Mouse (Mus musculus) lung, embryonic 16.5 days (tissue): Measurements from ENCODE around the gene Otud4. TPM values are rescaled to one million over a fixed set of nuclear protein-coding genes. Genes with fewer than 3 reads are reported as not detected.
"Not testable (repeated sequence)": the region's sequence is repeated elsewhere in the genome, so short reads cannot be mapped to it uniquely, and the experiment has no call there.

Source experiments
- ATAC-seq: fragments of 200-750 bp; cut with Nextera tagmentation; 2 replicates; pipeline ENCODE4 v1.8.0; 2017; ENCODE audit warnings: low read depth, mild to moderate bottlenecking, moderate library complexity
- H3K27ac ChIP-seq: fragments of 300-500 bp; sonication (generic); 2 replicates; pipeline ENCODE4 v1.5.1; 2014; ENCODE audit warnings: mild to moderate bottlenecking, control low read depth, low read length
- H3K27me3 ChIP-seq: fragments of 300-500 bp; sonication (generic); 2 replicates; pipeline ENCODE4 v1.6.1; 2014; ENCODE audit warnings: low read depth, low read length, mixed read lengths; ENCODE audit not compliant: control insufficient read depth, insufficient read depth
- H3K36me3 ChIP-seq: fragments of 300-500 bp; sonication (generic); 2 replicates; pipeline ENCODE4 v1.6.1; 2014; ENCODE audit warnings: low read length; ENCODE audit not compliant: control insufficient read depth, insufficient read depth
- H3K4me1 ChIP-seq: fragments of 300-500 bp; sonication (generic); replicated peaks from 2 replicates; pipeline ENCODE4 v1.6.1; 2014; ENCODE audit warnings: low read length, mixed read lengths; ENCODE audit not compliant: control insufficient read depth, insufficient read depth
- H3K4me2 ChIP-seq: fragments of 300-500 bp; sonication (generic); 2 replicates; pipeline ENCODE4 v1.6.1; 2014; ENCODE audit warnings: low read depth, low read length, control low read depth
- H3K4me3 ChIP-seq: fragments of 300-500 bp; sonication (generic); 2 replicates; pipeline ENCODE4 v1.5.1; 2014; ENCODE audit warnings: mild to moderate bottlenecking, low read length, control low read depth
- H3K9ac ChIP-seq: fragments of 300-500 bp; sonication (generic); 2 replicates; pipeline ENCODE4 v1.6.1; 2014; ENCODE audit warnings: low read length, control low read depth
- H3K9me3 ChIP-seq: fragments of 300-500 bp; sonication (generic); 2 replicates; pipeline ENCODE4 v1.6.1; 2016; ENCODE audit warnings: low read length; ENCODE audit not compliant: control insufficient read depth
- WGBS: fragments of 180-500 bp; shearing (Covaris S2); extraction: QIAGEN DNeasy Blood & Tissue Kit; methylation state at CpG from one replicate; pipeline ENCODE4 v1.1.7; 2014; 5-methylcytosine and 5-hydroxymethylcytosine counted together
- polyA plus RNA-seq: library from polyadenylated mRNA; unstranded; fragments of >200 nt; fragmentation: Nextera tagmentation; extraction: Ambion mirVana; gene quantifications from 2 replicates; pipeline ENCODE4 v1.2.1, GENCODE M21; 2015

Otud4 gene
- polyA plus RNA-seq, 1 experiment from 2014 or later, result 13.4 TPM

DNA sequence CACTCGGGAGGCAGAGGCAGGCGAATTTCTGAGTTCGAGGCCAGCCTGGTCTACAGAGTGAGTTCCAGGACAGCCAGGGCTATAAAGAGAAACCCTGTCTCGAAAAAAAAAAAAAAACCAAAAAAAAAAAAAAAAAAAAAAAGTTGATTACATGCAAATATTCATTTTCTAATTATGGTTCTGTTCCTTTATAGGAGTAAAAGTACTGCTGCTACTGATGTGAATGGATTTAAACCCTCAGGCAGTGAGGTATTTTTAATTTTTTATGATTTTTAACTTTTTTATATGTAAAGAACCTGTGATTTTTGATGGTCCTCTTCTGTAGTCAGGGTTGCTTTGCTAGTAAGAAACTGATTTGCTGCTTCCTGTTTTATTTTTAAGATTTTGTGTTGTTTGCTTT, 19.3 kb downstream of the Otud4 start:
- not testable (repeated sequence) for H3K27ac ChIP-seq, ATAC-seq, H3K4me2 ChIP-seq, H3K27me3 ChIP-seq, H3K9me3 ChIP-seq, H3K9ac ChIP-seq, H3K4me1 ChIP-seq, H3K4me3 ChIP-seq
- WGBS, result 82% methylated on average over 4 of the region's 4 CpGs
- H3K36me3 ChIP-seq, result peaks cover 32% of the 10 kb centered on the region

DNA sequence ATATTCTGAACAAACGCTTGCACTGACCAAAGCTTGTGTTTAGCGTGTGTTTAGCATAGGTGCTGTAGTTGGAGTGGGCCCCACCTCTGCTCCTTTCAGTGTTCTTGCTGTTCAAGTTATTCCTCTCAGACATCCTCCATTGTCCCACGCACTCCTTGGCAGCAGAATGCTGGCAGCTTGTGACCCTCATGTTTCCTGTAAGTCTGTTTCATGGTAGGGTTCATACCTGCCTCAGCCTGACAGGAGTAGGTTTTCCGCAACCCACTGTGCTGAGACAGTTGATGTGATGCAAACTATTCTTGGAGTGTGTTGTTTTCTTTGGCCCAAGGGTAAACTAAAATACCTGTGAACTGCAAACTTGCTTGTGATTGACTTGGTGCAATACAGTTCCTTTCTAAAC, 37.0 kb downstream of the Otud4 start:
- H3K4me2 ChIP-seq, result no peak overlapping the region
- no peak overlapping the region for H3K9ac ChIP-seq
- H3K27me3 ChIP-seq, result no peaks in the 10 kb centered on the region
- H3K36me3 ChIP-seq, result peaks cover 21% of the 10 kb centered on the region
- H3K9me3 ChIP-seq, result no peaks in the 10 kb centered on the region
- no peak overlapping the region for H3K4me3 ChIP-seq
- ATAC-seq, result no peak
- H3K4me1 ChIP-seq, result 0 out of 2 replicates have a peak, but pooled peaks cover 4% of the 10 kb centered on the region
- WGBS, result 82% methylated on average over 4 of the region's 4 CpGs
- H3K27ac ChIP-seq, result no peak overlapping the region

- Histone ChIP-seq H3K4me1 (0 out of 2 replicates have a peak, but pooled peaks cover 4% of the 10 kb centered on the region), H3K36me3 (peaks cover 12% of the 10 kb centered on the region; the same call in 1 of the 2 replicates), H3K27me3 (no peaks in the 10 kb centered on the region), H3K9ac (no peak overlapping the region), H3K27ac (no peak overlapping the region), H3K4me3 (no peak overlapping the region), H3K9me3 (no peaks in the 10 kb centered on the region), H3K4me2 (no peak overlapping the region)
- WGBS, result 71% methylated on average over 5 of the region's 5 CpGs
- no peak for ATAC-seq
Observed at GRCm38 (mm10) chr8:79679005-79679404, 39.6 kb downstream of the Otud4 start.

DNA sequence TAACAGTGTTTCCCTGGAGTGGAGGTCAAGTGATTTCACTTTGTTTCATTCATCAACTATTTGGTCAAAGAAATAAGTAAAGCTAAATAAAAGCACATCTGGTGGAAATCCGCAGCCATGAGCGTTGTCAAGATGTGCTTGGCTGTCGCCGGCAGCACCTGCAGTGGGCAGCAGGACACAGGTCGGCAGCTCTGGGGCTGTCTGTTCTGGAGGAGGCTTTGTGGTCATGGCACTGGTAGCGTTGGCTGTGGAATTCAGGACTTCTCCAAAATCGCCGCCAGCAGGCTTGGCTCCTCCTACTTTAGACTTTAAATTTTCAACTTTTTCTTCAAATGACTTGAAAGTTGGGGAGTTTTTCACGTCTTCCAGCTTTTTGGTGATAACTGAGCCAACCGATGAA, 40.7 kb downstream of the Otud4 start:
- H3K4me1 ChIP-seq, H3K9me3 ChIP-seq, H3K27me3 ChIP-seq, ATAC-seq, H3K9ac ChIP-seq, H3K27ac ChIP-seq: not testable (repeated sequence)
- 37% methylated on average over 10 of the region's 10 CpGs for WGBS
- peaks cover 11% of the 10 kb centered on the region; the same call in 1 of the 2 replicates for H3K36me3 ChIP-seq
- peak overlapping the region; percentile 51 for H3K4me3 ChIP-seq
- peak overlapping the region; percentile 59 for H3K4me2 ChIP-seq

DNA sequence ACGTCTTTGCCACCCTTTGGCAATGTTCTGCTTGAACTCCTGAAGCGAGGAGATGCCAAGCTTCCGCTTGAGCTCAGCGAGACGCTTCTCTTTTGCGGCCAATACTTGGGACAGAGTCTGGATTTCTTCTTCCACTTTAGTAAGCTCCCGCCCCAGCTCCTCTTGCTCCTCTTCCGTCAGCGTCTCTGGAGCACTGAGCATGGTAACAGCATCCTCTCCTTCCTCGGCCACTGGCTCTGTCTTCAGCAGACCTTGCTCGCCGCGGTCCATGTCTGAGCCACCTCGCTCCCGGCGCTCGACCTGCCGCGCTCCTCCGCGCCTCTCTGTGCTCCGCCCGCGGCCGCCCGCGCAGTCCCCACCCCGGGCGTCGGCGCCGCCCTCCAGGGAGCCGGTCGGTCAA, 41.1 kb downstream of the Otud4 start:
- 4% methylated on average over 34 of the region's 34 CpGs for WGBS
- H3K27ac ChIP-seq, result no peak overlapping the region
- peak overlapping the region; percentile 51 for H3K4me3 ChIP-seq
- H3K27me3 ChIP-seq, result no peaks in the 10 kb centered on the region
- H3K36me3 ChIP-seq, result peaks cover 11% of the 10 kb centered on the region; the same call in 1 of the 2 replicates
- H3K4me2 ChIP-seq, result peak overlapping the region; percentile 59
- 0 out of 2 replicates have a peak, but pooled peaks cover 4% of the 10 kb centered on the region for H3K4me1 ChIP-seq
- peak overlapping the region; percentile 53 for H3K9ac ChIP-seq
- no peaks in the 10 kb centered on the region for H3K9me3 ChIP-seq
- ATAC-seq, result peak; percentile 88

- Histone ChIP-seq H3K9ac (peak overlapping the region; percentile 53), H3K27ac (no peak overlapping the region), H3K4me2 (peak overlapping the region; percentile 59), H3K9me3 (no peaks in the 10 kb centered on the region), H3K4me1 (0 out of 2 replicates have a peak, but pooled peaks cover 4% of the 10 kb centered on the region), H3K27me3 (no peaks in the 10 kb centered on the region), H3K36me3 (peaks cover 13% of the 10 kb centered on the region; the same call in 1 of the 2 replicates), H3K4me3 (peak overlapping the region; percentile 51)
- whole genome bisulfite sequencing, result 33% methylated on average over 2 of the region's 2 CpGs
- peak; percentile 31; the same call in 1 of the 2 replicates for ATAC-seq
Observed at GRCm38 (mm10) chr8:79680965-79681364, 41.5 kb downstream of the Otud4 start.

DNA sequence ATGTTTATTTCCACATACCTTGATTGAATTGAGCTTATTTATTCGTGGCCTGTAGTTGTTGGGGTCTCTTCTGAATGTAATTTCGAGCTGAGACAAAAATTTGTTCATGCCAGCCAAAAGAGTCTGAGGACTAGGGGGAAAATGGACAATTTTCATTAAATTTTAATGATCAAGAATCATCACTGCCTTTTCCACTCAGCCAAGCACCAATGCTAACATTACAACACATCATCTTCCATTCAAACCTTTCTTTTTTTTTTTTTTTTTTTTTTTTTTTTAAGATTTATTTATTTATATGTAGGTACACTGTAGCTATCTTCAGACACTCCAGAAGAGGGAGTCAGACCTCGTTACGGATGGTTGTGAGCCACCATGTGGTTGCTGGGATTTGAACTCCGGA, 46.5 kb downstream of the Otud4 start:
- H3K36me3 ChIP-seq, result peaks cover 41% of the 10 kb centered on the region
- not testable (repeated sequence) for H3K9ac ChIP-seq, H3K4me3 ChIP-seq, H3K27me3 ChIP-seq, H3K4me2 ChIP-seq, H3K9me3 ChIP-seq, H3K4me1 ChIP-seq, H3K27ac ChIP-seq, ATAC-seq
- WGBS, result 85% methylated on average over 5 of the region's 5 CpGs

GRCm38 (mm10) chr8:79692531-79692930, 53.1 kb downstream of the Otud4 start:
- no peak for ATAC-seq
- 80% methylated on average over 2 of the region's 2 CpGs for WGBS
- H3K4me3 ChIP-seq, result no peak overlapping the region
- peaks cover 32% of the 10 kb centered on the region for H3K36me3 ChIP-seq
- H3K4me2 ChIP-seq, result no peak overlapping the region
- H3K27me3 ChIP-seq, result no peaks in the 10 kb centered on the region
- no peak overlapping the region for H3K27ac ChIP-seq
- no peaks in the 10 kb centered on the region for H3K4me1 ChIP-seq
- no peaks in the 10 kb centered on the region for H3K9me3 ChIP-seq
- no peak overlapping the region for H3K9ac ChIP-seq

DNA sequence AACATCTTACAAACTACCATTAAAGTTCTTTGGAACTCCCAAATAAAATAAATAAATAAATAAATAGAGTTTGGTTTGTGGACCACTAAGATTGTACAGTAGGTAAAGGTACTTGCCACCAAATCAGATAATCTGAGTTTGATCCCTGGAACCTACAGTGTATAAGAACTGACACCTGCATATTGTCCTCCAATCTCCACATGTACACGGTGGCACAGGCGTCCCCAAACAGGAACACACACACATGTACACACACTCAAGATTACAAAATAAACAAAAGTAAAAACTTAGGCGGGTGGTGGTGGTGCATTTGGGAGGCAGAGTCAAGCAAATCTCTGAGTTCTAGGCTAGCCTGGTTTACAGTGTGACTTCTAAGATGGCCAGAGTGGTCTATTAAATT, 67.3 kb downstream of the Otud4 start:
- no peaks in the 10 kb centered on the region; the same call in 1 of the 2 replicates for H3K4me1 ChIP-seq
- no peak overlapping the region for H3K27ac ChIP-seq
- H3K4me2 ChIP-seq, result no peak overlapping the region
- WGBS, result 79% methylated on average over 3 of the region's 3 CpGs
- H3K9me3 ChIP-seq, result no peaks in the 10 kb centered on the region
- ATAC-seq, result no peak
- no peak overlapping the region for H3K9ac ChIP-seq
- peaks cover 21% of the 10 kb centered on the region for H3K36me3 ChIP-seq
- H3K4me3 ChIP-seq, result no peak overlapping the region
- H3K27me3 ChIP-seq, result no peaks in the 10 kb centered on the region
